Mouse (Mus musculus) R1 (cell line): ENCODE data around the gene Rfesd.

ENCODE experiments used
- DNase-seq: peaks from one replicate; pipeline ENCODE4 v3.0.0-alpha.2; 2018; ENCODE audit warnings: low read depth, low spot score

Gene Rfesd

GRCm38 (mm10) chr13:76017974-76018843 is at the start of gene Rfesd:
TSS of gene Rfesd (minus strand) at chr13:76018719.
- DNase-seq = peak; percentile 97

DNA sequence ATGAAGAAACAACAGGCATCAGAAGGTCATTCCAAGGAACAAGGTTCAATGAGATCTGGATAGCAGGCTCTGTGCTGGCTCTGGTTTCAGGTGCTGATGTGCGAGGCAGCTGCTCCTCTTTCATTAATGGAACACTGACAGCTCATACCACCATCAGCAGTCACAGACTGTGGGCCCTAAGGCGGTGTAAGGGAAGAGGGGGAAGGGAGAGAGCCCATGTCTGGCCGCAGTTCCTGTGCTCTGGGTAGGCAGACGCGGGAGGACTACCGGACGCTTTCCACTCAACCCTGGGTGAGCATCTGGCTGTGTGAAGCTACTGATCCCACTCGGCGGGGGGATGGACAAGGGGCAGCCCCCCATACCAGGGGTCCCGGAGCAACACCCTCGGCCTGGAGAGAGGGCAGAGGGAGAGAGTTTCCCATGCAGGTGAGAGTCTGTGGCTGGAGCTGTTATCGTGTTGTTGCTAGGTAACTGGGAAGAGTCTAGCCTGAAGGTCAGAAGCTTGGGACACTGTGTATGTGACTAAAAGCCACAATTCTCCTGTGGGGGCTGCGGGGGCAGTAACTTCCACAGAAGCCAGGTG is 45.9 kb upstream of the Rfesd start:
- peak; percentile 46 for DNase-seq

- no peak for DNase-seq
Measured at GRCm38 (mm10) chr13:76063548-76063947, 45.0 kb upstream of the Rfesd start.

- DNase-seq = no peak
Measured at GRCm38 (mm10) chr13:76062569-76062968, 44.0 kb upstream of the Rfesd start.

DNA sequence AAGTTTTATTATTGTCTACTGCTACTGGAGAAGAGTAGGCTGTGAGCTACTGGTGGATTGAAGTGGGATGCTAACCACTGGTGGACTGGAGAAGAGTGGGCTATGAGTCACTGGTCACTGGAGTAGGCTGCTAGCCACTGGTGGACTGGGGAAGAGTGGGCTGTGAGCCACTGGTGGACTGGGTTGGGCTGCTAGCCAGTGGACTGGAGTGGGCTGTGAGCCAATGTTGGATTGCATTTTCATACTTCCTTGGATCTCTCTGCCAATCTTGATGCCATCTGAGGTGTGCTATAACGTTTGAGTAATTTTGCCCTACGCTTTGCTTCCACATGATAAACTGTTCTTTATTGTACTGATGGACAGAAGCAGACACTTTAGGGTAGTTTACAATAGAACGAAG is 43.6 kb upstream of the Rfesd start:
- no peak for DNase-seq

DNA sequence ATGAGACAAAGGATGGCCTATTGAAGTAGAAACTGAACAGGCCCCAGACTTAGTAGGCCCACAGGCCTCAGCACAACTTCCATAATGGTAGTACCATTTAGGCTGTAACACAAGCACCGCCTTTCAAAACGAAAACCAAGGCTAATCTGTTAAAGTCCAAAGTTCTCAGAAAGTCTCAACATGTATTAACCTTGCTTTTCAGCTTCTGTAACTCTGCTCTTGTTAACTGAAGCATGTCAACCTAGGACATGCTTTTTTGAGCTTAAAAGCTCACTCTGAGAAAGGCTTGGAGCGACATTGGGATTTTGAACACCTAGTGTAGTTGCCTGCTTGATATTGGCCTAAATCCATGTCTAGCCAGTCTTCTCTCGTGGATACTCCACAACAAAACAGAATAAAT is 41.1 kb upstream of the Rfesd start:
- DNase-seq = no peak

GRCm38 (mm10) chr13:76057267-76058069 is 38.9 kb upstream of the Rfesd start:
- no peak for DNase-seq

- no peak for DNase-seq
Measured at GRCm38 (mm10) chr13:76056896-76057266, 38.4 kb upstream of the Rfesd start, which contains the start of gene Gpr150. TSS of gene Gpr150 (minus strand) at chr13:76056996.

DNA sequence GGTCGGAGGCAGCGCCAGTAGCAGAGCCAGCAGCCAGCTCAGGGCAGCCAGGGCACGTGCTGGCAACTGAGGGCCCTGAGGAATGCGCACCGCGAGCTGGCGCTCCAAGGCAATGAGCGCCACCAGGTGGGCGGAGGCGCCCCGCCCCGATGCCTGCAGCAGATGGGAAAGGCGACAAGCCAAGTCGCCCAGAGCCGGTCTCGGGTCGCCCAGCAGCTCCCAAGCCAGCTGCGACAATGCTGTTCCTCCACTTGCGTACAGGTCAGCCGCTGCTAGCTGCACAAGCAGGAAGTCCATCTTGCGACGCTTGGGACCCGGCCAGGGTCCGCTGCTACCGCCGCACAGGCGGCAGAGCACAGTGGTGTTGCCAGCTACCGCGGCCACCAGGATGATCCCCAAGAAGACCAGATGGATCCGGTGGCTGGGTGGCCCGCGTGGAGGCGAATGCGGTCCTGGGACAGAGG is 37.8 kb upstream of the Rfesd start:
- peak; percentile 77 for DNase-seq

DNA sequence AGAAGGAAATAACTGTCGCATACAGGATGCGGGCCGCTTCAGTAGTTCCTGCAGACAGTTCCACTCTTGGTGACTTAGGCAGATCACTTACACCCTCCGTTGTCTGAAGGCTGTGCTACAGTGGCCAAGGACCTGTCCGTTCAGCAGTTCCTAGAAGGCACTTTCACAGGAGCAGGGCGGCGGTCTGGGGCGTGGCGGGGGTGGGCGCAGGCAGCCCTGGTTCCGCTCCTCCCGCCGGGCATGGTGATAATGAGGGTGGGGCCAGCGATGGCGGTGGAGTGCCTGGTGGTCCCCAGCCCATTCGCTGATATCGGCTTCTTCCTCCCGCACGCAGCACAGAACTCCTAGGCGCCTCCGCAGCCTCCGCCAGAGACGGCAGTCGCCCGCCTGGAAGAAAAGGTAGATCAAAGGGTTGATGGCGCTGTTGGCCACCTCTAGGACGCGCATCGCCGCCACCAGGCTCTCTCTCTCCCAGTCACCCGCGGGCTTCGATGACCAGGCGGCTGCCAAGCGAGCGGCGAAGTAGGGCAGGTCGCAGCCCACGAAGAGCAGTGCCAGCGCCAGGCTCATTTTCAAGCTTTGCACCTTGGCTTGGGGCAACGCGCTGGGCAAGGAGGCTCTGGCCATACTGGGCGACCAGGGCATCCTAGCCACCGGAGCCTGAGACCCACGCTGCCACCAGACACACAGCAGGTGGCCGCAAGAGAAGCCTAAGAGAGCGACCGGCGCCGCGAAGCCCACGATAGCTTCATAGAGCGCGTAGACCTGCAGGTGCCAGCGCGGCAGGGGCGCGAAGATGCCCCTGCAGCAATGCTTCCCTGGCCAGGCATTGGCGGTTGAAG is 37.1 kb upstream of the Rfesd start:
- peak; percentile 52 for DNase-seq

- no peak for DNase-seq
Measured at GRCm38 (mm10) chr13:76044971-76045370, 26.5 kb upstream of the Rfesd start.

DNA sequence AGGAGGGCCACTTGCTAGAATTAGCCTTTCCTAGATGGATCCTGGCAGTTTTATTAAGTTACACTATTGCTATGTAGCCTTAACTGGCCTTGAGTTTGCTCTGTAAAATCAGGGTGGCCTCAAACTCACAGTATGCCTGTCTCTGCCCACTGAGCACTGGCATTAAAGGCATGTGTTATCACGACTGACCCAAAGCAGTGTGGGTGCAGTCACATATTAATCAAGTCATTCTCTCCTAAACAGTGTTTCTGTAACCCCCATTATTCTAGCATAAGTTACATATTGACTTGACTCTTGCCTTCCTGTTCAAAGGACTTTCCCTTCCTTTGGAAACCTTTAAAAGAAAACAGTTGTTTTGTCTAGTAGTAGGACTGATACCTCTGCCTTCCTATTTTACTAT is 23.9 kb upstream of the Rfesd start:
- no peak for DNase-seq

GRCm38 (mm10) chr13:76024588-76024987 is 6.1 kb upstream of the Rfesd start:
- DNase-seq = no peak

DNA sequence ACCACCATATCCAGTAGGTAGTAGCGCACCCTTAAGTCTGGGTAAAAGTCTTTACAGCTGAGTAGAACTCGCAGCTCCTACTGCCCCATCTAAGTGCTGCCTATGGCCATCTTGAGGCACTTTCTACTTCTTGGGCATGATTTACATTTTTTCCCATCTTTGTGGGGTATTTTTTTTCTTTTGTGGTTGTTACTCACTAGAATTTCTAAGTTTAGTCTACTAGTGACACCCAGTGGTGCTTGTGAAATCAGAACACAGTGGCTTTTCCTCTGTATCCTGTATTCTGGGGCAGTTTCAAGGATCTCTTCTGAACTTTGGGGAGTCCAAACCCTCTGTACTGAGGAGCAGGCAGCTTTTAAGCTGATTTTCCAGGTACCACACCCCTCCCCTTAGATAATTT is 3.3 kb upstream of the Rfesd start:
- no peak for DNase-seq

DNA sequence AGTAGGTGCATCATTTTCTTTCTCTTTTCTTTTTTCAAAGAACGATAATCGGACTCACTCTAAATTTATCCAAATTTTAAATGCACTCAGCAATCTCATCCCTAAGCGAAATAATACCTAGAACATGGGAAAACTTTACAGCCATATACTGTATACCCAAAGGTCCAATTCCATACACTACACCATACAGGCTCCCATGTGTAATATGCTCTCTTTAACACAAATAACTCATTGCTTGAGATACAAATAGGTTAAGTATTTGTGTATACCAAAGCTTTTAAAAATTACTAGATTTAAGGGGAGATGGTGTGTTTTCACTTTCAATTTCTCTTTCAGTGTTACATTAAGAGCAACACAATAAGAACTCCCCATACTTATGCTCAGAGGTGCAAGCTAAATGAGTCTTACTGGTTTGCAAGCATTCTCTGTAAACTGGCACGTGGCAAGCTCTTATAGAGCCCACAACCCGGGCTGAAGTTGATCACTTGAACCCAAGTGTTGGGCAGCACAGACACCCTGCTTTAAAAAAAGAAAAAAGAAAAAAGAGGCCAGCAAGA is 403 bp upstream of the Rfesd start:
- no peak for DNase-seq

GRCm38 (mm10) chr13:76017465-76017864 is 1.1 kb downstream of the Rfesd start:
- DNase-seq = no peak

DNA sequence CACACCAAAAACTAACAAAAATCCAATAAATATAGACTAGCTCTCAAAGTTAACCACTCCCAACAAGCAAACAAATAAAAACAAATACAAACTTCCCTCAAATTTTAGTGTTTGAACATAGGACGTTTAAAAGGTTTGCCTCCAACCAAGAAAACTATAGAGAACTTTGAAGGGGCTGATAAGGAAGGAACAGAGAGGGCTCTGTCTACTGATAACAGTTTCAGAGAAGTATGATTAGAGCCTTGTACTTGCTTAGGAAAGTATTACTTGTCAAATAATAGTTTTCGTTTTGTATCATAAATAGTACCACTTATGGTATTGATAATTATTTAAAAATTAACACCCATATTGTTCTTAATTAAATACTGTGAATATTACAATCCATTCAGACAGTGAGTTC is 4.0 kb downstream of the Rfesd start:
- no peak for DNase-seq

GRCm38 (mm10) chr13:76003272-76003671 is 15.2 kb downstream of the Rfesd start:
- DNase-seq = no peak

DNA sequence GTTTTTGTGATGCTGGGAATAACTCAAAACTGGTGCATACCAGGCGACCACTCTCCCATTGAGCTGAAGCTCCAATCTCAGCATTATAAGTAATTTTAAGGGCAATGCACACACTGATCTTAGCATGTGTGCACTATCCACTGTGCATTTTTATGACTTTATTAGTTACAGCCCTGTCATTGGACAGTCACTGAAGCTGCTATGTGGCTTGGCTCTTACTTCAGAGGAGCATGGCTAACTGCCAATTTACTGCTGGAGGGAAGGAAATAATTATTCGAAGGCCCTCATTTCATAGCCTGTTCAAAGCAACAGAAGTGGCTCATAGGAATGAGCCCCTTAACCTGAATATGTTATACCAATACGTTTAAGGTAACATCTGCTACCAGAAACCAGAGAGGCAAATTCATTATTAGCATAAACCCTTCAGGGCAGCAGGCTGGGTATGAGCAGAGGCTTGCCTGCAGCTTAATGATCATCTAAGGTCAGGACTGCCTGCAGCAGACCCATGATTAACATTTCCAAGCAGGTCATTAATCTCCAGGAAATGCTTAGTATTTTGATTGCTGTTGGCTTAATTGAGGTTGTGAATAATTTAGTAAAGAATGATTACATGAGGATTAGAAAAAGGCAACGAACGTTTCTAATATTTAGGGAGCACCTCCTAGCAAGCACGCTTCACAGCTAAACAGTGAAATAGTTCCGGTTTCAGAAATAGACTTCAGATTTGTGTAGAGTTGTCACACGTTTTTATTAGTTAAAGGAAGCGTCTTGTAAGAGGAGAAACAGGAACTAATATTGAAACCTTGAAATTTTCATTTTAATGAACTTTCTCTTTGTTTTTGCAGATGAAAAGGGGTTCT is 26.1 kb downstream of the Rfesd start:
- DNase-seq = no peak

DNA sequence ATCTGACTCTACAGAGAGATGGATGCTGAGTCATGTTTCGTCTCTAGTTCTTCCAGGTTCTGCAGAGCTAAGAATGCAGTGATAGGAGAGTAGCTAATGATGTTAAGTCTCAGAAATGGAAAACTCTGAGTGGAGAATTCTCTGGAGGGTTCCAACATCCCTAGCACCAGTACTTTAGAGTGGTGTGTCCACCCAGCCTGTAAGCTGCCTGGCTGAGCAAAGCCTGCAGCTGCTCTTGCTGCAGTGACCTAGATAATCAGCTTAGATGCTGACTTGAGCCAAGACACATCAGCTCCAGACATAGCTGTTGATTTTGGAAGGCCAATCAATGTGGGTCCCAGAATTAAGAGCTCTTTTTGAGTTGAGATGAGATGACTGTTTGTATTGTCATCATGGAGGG is 30.4 kb downstream of the Rfesd start:
- no peak for DNase-seq
